Mouse (Mus musculus) layer of hippocampus, postnatal 25 days (tissue): ENCODE measurements at regions not wholly inside any gene's neighbourhood (a gene's known extent, or its start where the extent isn't known, plus 50 kb on each side); places are given as distances from the start of the nearest gene placed in this dataset.

Experiments
- DNase-seq, 2 experiments: peaks; one replicate each; pipeline ENCODE4 v3.0.0; 2022; ENCODE audit warnings: mixed read lengths in 2 of 2, low spot score in 1 of 2; ENCODE audit errors: extremely low spot score in 1 of 2

DNA sequence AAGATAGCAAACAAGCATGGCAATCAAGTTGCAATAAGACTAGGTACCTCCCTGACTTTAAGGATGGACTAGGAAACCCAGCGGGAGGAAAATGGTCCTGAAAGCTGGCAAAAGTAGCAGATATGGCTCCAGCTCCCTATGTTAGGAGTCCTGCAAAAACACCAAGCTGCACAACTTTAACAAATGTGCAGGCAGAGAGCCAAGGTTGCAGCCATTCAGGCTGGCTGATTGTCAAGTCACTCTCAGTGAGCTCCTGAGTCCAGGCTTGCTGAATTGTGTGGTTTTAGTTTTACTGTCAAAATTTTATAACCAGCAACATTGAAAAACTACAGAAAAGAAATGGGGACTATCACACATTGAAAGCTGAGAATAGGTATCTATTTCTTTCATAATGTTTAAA, 1122.8 kb upstream of the Slc10a2 start:
- no peak for DNase-seq

DNA sequence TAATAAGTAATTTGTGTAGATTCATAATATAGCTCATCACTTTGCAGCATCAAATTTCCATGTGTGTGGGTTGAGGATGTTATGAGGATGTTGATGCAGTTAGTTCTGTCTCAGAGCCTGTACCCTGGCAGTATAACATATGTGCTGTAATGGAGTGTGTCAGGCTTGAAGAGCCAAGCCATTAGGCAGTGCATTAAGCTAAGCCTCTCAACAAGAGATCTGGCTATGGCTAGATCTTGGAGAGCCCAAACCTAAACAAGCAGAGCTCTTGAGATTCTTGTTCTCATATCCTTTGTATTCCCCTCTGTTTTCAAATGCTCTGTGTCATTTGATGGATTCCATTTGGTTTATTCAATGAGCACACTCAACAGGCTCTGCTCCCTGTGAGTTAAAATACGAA, 1120.0 kb upstream of the Slc10a2 start:
- DNase-seq, result no peak

DNA sequence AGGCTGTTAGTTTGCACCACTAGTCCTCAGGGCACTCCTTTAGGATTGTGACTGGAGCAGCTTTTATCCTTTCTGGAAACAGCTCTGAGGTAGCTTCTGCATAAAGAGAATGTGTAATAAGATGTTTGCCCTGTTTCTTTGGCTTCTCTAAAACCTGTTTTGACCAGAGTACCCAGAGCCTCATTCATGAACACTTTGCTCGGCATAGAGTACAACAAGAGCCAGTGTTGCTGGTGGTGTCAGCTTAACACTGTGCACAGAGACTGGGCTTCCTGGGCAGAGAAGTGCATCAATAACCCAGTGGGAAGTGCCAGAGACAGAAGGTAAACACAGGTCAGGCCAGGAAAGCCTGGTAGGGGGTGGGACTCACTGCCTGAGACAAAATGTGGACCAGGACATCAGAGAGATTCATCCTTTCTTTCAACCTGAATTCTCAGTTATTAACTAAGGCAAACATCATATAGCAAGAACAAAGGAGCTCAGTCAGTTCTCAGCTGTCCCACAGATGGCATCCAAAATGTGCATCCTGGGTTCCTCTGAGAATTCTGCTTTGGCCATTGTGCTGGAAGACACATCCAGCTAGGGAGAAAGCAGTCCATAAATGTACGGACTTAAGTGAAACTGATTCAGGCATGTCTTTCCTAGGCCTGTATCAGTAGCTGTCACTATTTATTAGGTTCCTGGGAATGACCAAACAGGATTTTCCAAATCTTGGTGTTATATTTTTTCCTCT, 1102.6 kb upstream of the Slc10a2 start:
- DNase-seq, result no peak

DNA sequence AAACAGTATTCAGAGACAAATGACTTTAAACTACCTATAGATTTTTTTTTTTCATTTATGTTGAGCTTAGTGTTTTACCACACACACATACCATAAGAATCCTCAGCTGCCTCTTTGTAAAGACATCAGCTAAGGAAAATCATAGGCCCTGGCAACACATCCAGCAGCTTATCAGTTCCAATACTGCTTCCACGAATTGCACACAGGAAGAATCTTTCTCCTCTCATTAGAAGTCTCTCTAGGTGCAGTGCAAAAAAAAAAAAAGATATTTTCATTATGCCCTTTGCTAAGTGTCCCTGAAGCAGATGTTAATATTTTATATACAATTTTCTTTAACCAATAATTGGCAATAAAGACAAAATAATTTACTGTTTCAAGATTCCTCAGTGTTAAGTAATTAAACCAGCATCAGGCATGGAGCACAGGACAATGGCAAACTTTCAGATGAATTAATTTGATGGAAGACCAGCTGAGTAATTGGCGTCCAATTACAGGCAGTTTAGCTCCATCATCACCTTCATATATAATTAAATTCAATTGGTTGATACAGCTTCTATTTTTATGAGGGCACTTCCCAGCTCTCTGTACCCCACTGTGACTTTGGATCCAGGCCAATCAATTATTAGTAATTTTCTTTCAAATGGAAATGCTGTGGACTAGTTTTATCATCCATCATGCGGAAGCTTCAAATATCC, 1099.0 kb upstream of the Slc10a2 start:
- no peak for DNase-seq

DNA sequence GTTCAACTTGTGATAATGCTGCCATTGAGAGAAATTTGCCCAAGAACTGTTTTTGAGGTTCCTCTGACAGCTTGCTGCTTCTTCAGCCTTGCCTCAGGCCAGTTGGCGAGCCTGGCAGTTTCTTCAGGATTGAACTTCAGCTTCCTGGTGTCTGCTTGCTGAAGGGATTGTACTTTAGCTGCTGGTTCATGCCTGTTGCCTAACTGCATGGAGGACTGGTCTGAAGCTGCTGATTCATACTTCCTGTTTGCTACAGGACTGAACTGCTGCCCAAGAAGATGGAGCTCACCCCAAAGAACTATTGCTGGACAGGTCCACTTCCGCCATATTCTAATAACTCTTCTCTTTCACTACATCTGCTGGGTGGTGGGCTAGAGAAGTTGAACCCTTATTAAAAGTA, 1086.3 kb upstream of the Slc10a2 start:
- no peak for DNase-seq

DNA sequence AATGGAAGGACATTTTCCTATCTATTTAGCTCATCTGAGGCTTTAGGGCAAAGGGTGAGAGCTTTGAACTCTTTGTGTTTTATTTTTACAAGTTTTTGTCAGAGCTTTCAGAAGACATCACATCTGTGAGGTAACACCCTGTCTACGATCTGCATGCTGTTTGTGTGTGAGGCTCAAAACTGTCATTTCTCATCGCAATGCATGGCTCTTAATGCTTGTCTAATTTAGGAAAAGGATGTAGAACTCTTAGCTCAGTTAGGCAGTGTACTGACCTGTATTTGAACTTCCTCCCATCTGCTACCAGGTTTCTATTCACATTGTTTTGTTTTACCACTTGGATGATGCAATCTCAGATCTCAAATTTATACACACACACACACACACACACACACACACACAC, 1083.3 kb upstream of the Slc10a2 start:
- DNase-seq, result no peak

DNA sequence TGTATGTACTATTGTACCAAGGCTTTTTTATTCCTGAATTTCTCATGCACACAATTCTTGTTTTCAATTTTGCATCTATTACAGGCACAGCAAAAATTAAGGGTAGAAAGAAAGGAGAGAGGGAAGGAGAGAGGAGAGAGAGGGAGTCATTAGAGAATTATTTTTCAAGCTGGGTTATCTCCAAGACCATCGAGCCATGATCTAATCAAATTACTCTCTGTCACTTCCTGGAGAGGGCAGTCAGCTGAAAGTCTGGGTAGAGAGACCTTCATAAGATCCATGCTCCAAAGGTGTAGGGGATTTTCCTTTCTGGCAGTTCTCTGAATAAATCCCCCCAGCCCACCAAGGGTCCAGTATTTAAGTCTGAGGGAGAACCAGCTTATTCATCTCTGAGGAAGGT, 1081.4 kb upstream of the Slc10a2 start:
- no peak for DNase-seq

DNA sequence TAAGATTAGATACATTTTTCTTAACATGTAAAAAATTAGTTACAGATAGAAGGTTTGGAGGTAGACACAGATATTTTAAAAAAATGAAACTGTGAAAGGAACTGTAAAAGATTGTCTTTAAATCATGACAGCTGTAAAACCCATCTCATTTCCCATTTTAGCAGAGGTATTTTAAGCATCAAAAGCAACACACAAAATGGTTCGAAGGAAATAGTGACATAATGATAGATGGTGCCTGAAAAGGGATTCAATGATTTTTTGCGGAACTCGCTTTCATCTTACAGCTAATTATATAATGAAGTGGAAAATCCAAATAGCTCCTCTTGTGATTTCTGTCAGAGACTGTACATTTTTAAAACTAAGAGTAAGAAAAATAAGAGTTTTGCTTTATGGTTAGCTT, 1074.5 kb upstream of the Slc10a2 start:
- DNase-seq, result no peak

DNA sequence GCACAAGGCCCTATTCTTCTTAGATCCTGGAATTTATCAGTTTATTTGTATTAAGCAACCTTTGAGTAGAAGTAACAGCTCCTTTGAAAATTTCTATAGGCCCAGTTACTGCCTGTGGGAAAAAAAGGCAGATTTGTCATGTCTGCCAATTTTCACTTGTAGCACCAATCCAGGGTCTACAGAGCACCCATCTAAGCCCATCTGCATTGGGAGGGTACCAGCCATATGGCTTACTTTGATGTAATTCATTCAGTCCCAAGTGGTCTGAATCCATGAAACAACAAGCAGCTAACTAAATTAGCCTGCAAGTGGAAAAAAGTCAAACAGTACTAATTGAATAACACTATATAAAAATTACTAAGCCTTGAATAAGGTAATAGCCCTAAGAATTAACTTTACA, 1061.3 kb upstream of the Slc10a2 start:
- no peak for DNase-seq

DNA sequence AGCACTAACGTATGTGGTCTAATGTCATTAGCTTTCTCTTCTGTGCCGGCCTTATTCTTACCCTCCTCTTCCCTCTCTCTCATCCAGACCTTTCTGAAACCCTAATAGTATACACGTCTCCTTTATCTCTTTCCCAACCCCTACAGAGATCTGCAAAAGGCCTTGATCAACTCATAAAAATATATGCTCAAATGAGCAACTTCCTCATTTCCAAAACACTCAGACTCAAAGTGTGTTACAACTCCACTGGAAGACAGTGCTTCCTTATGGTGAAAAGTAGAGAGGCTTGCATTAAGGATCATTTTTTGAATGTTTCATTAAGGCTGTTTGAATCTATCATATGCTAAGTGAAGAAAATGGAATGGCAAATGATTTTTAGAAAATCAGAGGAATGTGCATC, 1060.1 kb upstream of the Slc10a2 start:
- no peak for DNase-seq

DNA sequence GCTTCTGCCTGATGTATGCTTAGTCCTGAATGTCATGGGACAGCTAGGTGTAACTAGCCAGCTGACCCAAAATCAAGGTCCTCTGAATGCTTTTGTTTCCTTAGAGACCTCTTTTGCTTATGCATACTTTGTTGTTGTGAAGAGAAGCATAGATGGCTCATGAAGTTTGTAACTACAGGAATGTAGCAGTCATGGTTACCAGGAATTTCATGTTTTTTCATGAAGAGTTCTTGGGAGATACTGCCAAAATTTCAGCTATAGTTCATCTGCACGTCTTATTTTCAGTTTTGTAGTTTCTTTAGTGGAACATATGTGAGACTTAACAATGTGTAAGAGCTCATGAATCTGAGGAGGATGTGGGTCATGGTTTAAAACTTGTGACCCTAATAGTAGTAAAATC, 1059.6 kb upstream of the Slc10a2 start:
- DNase-seq, result no peak

DNA sequence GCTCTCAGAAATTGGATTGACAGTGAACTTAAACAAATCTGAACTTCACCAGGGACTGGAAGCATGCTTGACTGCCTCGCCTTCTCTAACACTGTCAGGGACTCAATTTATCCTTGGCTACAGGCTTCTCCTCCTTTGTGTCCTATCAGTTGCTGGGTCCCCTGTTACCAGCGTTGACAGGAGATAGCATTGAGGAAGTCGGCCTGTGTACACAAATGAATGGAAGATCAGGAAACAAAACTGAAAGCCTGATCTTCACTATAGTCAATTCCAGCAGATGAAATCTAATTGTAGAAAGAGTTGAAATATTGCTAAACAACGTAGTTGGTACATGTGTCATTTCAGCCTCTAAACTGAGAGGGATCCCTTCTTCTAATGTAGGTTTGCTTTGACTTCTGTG, 1039.4 kb upstream of the Slc10a2 start:
- DNase-seq, result no peak

DNA sequence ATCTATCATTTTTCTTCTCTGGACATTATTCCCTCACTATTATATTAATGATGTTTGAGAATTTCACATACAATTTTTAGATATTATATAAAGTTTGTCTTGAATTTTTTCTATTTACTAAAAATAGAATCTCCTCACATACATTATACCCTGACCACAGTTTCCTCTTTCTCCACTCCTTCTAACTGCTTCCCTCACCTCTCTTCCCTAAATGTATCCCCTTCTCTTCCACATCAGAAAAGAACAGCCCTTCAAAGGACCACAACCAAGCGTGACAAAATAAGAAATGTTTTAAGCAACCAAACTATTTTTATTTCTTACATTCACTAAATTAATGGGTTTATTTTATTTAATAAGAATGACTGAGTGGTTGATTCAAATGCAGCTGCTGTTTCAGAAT, 1034.9 kb upstream of the Slc10a2 start:
- no peak for DNase-seq

DNA sequence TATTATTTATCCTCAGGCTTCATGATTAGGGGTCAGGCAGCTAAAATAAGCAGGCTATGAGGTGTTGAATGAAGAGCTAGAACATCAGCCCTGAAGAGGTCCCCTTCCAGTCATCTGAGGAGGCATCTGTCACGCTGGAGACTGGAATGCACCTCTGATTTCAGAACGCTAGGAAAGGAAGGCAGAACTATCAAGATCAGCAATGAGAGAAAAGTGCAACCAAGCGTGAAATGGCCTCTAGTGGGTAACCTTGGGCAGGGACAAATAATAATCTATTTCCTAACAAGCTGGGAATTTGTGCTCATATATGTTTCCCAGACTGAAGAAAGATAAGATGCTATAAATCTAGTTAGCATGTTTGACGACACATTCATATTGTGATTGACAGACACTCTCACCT, 1034.0 kb upstream of the Slc10a2 start:
- no peak for DNase-seq

DNA sequence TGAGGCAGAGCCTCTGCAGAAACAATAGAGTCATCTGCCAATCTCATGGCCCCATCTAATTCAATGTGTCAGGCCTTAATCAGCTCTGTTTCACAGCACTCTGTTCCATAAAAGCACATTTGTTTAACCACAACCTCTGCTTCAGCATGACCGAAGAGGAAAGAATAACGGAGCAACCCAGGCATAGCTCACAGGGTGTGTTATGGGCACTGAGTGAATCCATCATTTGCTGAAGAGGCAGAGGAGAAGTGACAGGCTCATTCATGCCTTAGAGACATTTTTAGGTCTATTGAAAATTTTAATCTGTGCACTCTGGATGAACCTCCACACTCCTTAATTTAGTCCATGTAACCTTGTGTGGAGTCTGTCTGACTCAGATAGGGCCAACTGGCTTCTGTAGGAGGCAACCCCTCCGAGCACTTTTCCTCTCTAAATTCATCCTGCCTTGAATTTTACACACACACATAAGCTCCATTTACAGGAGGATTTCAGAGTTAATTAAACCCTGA, 1027.1 kb upstream of the Slc10a2 start:
- no peak for DNase-seq

DNA sequence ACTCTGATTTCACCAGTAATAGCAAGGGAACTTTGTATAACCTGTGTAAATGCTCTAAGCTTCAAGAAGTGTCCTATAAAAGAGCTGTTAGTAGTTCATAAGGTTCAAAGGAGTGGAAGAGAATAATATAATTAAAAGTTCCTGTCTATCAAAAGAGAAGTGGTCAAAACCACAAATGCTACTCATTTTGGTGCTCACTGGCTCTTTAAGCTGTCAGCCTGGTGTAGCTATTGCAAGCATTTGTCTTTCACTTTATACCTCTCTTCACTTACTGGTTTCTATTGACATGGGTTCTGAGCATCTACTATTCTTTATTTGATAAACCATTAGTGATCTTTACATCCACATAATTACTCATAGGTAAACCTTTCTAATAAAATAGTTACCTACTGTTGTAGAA, 1020.1 kb upstream of the Slc10a2 start:
- DNase-seq, result no peak

DNA sequence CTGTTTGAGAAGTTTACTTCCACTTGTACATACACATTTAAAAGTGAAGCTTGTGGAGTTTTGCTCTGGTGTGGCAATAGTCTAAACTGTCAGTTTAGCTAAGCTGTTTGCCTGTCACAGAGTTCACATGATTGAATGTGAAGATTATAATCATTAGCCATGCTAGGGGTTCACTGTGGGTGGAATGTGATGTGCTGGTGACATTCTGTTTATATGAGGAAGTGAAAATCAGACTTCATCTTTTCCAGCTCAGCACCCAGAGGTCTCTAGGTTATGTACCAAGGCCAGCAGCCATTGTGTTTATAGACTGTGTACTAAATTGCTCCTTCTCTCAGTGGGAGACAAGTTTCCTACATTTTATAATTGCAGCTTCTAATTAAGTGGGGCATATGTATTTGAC, 1014.4 kb upstream of the Slc10a2 start:
- DNase-seq, result no peak

DNA sequence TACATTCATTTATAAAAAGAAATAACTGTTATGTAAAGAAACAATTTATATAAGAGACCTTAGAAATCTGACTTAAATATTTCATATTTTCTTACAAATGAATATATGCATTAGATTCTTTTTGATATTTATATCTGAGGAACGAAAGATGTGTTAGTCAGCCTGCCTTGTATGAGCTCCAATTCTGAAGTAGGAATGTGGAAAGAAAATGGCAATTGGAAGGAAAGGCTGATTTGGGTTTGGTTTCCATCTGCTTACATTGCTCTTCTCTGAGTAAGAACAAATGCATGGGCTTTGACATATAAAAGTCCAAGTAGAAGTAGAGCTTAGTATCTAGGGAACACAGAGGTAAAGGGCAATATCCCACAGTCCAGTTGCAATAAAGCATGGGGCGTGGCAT, 1006.2 kb upstream of the Slc10a2 start:
- no peak for DNase-seq

DNA sequence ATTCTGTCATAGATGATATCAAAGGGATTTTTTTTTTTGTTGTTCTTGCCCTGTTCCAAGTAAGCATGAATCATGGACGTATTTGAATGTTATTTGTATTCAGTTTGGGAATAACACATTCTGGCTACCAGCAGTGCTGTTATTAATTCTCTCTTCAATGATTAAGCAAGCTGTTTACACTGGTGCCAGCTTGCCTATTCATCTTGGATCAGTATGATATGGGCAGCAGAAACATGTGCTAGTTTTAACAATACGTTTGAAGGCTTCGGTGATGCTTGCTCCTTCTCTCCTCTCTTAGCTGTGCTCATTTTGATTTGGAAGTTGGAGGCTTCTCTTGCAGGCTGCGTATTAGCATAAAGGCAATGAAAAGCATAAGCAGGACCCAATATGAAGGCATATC, 984.9 kb upstream of the Slc10a2 start:
- no peak for DNase-seq

DNA sequence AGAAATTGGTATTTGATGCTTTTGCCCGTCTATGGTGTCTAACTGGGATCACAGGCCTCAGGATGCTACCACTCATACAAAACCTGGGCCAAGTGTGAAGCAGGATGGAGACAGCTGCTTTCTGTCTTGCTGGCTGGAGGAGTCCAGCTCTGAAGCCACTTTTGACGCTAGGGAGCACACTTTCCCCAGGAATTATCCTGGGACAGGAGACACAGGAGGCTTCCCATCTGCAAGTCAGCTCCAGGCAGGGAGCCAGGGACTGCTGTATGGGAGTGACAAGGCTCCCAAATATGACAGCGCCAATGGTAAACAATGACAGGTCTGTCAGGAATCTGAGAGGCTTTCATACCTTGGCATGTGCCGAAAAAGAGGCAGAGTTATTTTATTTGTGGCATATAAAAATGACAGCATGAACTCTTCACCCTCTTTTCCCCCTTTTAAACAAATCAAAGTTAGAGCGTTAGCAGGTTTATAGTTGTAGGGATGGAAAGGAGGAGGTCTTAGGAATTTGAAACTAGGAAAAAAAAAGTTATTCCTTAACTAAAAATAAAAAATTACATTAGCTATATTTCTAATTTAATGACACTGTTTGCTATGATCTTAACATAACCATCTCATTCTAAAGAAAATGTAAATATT, 938.9 kb upstream of the Slc10a2 start:
- DNase-seq, result peak; percentile 26 to 49

DNA sequence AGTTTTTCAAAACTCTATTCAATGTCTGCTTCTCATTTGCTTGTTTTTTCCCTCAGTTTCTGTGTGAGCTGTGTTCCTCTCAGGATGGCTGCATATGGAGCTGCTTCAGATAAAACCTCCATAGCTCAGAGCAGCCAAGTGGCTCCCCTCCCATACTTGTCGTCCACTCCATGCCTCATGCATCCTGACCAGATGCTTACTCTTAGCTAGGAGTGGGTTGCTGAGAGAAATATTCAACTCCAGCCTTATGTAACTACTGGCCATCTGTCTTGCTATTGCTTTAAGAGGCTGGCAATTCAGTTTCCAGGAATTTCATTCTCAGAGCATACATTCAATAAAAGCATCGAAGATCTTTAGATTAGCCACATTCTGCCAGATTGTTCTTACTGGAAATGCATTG, 907.1 kb upstream of the Slc10a2 start:
- no peak for DNase-seq

DNA sequence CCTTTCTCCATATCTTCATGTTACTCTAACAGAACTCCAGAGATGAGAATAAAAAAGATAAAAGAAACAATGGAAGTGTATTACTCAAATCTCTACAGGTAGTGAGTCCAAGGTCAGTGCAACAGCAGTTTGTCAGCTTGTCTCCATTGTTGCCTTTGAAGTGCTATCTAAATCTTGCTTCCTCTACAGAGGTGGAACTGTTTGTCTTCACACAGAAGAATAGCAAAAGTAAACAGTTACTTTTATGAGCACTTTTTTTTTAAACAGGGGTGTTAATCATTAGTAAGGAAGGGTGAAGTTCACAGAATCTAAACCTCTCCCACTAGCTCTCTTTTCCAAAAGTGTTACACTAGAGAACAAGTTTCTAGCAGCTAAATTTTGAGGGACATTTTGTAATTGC, 906.0 kb upstream of the Slc10a2 start:
- DNase-seq, result no peak
